Mouse (Mus musculus) gastrocnemius, adult 18-20 months (tissue): ENCODE data around the gene Suco. TPM values are rescaled to one million over a fixed set of nuclear protein-coding genes. Genes with fewer than 3 reads are reported as not detected.

Experiments used
- DNase-seq: peaks from one replicate; pipeline ENCODE4 v3.0.0; 2021; ENCODE audit warnings: low spot score
- total RNA-seq, 2 experiments: library from RNA; stranded (reverse); gene quantifications; 2 replicates each; pipeline ENCODE4 v1.2.3; 2021

Gene Suco
- total RNA-seq, 2 experiments from 2014 or later, result 9.3 to 9.4 TPM

DNA sequence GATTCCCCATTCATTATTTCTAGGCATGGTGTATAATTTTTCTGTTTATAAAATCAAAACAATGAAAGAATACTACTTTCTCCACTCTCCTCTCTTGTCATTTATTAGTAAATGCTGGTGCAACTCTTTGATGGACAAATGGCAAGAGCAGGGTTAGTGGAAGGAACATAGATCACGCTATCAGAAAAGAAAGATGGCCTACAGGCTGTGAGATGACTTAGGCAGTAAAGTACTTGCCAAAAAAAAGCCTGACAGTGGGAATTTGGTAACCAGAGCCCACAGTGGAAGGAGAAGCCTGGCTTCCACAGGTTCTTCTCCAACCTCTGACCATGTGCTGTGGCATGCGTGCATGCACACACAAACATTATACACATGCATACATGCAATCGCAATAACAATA is 18.5 kb upstream of the Suco start:
- DNase-seq, result no peak

DNA sequence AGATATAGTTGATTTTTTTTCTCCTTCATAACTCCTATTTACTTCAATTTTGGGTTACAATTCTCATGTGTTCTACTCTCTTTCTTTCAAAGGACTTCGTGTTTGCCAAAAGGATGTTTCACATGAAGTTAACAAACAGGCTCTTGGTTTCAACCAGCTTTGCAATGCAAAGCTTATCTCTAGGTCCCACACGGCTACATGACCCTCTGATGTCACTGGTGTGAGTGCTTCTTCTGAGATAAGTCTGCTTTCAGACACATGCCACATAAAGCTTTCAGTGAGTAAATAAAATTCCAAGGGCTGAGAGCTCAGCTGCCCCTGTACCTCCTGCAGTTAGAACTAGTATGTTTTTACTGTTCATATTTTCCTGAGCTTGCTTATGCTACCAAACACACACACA is 18.1 kb upstream of the Suco start:
- no peak for DNase-seq

GRCm38 (mm10) chr1:161894126-161894525 is 17.6 kb upstream of the Suco start:
- no peak for DNase-seq

GRCm38 (mm10) chr1:161888823-161889222 is 12.3 kb upstream of the Suco start:
- DNase-seq, result no peak

DNA sequence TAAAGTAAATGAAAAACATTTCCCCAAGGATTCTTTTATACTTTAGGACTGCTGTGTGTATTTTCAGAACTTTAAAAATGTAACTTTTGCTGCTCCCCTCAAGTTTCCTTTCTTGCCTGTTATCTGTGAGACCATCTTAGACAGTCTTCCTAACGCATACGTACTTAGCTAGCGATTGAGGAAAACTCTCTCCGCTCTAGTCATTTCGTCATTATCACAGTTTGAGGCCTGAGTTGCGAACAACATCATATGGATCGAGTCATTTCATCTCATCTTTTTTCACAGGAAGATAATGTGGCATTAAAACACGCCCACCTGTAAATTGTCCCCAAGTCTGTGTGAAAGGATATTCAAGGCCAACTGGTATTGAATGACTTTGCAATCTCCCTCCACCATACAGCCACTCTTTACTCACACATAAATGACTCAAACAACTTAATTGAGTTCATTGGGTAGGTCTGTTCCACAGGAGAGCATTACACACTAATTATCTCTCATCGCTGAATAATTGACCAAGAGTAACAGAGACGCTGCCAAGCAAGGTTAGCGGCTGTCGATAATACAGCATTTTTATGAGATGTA is 11.3 kb upstream of the Suco start:
- no peak for DNase-seq

DNA sequence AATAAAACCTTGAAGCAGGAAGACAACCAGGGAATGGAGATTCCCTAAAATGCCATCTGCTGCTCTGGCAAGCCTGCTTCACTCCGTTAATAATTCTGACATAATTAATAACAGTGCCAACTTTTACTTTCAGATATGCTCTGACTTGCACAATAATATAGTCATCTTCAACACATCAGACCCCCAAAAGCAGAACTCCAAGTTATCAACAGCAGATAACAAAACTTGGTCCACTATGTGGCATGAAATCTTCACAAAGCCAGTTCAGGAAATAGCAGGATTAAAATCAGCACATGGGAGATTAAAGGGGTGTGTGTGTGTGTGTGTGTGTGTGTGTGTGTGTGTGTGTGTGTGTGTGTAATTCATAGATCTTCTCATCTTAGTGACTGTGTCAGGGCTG is 9.3 kb upstream of the Suco start:
- DNase-seq, result no peak

DNA sequence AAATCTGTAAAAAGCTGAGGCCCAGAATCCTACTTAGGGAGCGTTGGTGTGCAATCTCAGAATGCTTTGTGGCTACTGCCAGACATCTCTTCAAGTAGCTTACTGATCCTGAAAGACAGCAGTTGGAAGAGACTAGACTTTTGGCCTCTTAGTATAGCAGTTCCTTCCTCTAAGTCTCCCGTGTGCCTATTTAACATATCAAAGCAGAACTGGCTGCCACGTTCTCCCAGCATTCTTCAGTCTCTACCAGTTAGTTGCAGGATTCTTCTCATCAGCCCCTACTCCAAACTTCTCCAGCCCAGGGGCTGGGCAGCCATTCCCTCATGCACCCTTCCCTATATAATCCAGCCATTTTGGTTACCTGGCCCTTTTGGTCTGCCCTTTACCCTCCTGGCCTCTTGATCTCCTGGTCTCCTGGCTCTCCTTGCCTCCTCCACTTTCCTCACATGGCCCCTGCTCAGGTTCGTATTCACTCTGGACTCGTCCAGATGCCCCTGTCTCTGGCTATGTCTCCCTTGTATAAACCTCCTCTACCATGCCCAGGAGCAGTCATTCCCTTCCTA is 1.2 kb upstream of the Suco start:
- DNase-seq, result no peak

DNA sequence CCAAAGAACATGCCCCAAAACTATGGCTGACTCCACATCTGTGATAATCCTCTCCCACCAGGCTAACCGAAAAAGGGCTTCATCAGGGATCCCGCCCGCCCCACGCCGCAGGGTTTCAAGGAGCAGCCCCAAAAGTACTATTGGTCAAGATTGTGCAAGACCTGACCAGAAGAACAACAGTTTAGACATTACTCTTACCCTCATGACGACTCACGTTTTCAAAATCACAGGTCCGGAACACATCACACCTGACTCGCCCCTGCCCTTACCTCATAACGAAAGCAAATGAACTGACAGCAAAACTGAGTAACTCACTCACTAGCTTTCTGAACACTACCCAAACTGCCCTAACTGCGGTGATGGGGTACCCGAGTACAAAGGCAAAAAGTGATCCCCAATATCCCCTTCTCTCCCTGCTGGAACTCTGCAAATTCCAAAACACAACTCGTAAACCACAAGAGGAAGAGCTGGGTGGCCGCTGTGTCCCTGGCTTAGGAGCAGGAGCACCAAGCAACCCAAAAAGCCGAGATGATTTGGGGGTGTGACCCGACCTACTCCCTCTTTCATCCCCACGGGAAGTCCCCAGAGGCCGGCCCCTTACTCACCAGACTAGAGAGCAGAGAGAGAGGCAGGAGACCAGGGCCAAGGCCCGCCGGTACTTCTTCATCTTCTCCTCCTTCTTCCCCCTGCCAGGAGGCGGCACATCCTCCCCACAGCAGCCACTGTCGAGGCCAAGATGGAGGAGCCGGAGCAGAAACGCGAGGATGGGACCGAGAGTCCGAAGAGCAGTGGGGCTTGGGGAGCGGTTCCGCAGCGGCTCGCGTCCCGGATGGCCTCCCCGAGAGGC is 553 bp downstream of the Suco start:
- DNase-seq, result no peak

DNA sequence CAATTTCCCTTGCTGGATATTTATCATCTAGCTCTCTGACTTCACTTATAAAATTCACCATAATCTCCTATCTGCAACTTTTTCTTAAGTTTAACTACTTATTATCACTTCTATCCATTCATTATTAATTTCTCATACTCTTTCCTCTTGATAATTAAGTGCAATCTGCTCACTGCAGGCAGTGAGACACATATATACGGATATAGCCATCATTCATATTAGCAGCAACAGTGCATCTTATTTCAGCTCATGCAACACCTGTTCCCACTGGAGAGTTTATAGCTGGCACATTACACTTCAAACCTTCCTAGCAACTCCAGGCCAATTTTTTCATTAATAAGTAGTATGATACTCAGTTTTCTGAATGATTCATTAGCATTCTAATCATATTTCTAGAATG is 7.1 kb downstream of the Suco start:
- DNase-seq, result no peak

DNA sequence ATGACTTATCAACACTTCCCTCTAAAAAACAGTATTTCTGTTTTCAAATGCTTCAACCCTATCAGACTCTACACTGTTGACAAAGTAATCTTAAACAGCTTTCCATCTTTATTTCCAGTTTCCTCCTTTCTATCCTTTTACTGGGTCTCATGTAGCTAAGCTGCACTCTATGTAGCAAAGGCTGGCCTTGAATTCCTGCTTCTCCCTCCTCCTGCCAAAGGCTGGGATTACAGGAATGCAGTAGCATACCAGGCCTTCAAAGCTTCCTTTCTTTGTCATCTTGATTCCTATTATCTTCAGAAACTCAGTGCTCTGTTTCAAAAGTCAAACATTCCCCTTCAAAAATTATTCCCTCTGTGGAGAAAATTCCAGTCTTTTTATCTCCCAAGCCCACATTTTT is 8.1 kb downstream of the Suco start:
- no peak for DNase-seq

- no peak for DNase-seq
Measured at GRCm38 (mm10) chr1:161863742-161864141, 12.7 kb downstream of the Suco start.

GRCm38 (mm10) chr1:161859248-161859647 is 17.2 kb downstream of the Suco start:
- DNase-seq, result no peak

DNA sequence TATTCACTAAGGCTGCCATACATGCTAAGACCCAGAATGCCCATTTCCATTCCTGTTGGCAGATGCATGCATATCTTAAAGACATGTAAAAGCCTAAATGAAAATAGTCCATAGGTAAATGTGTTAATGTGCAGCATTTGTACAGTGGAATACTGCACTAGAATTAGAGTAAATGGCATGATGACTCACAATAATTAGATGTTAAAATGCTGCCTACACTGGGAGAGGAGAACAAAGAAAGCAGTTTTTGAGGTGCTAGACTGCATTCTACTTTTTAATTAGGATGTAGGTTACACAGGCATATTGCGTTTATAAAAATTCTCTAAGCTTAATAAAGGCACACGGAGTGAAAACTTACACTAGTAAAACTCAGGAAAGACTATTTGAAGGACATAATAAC is 49.8 kb downstream of the Suco start:
- DNase-seq, result no peak

DNA sequence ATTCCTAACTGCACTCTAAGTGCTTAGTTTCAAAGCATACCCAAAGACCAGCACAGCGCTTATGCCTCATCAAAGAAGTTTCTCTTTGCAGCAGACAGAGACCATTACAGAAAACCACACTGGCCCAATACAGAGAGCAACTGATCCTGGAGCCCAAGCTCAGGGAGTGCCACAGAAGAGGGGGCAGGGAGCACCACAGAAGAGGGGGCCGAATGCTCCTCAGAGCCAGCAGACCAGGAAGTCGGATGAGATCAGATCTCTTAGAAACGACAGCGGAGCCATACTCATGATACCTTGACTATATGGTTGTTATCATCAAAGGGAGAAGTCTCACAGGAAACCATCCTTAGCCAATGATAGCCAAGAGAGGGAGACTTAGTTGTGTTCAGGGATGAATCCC is 67.1 kb downstream of the Suco start:
- no peak for DNase-seq

- DNase-seq, result no peak
Measured at GRCm38 (mm10) chr1:161808980-161809379, 67.5 kb downstream of the Suco start.

GRCm38 (mm10) chr1:161804541-161804971 is 71.9 kb downstream of the Suco start:
- no peak for DNase-seq

- DNase-seq, result no peak
Measured at GRCm38 (mm10) chr1:161801321-161801720, 75.2 kb downstream of the Suco start.

DNA sequence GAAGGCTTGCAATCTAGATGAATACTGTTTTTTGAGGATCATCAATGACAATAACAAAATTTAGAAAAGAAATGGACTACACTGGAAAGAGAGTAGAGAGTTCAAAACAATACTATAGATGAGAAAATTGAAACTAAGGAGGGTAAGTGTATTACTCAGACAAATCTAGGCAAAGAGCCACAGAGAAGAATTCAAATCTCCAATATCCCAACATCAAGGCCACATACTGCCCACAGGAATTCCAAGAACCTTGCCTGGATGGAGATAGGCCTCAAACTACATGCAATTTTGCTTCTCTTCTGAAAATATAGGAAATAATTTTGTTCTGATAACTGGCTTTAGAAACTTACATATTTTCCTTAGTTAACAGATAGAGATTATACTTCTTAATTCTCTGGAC is 76.2 kb downstream of the Suco start:
- DNase-seq, result no peak

- no peak for DNase-seq
Measured at GRCm38 (mm10) chr1:161799791-161800190, 76.7 kb downstream of the Suco start.

DNA sequence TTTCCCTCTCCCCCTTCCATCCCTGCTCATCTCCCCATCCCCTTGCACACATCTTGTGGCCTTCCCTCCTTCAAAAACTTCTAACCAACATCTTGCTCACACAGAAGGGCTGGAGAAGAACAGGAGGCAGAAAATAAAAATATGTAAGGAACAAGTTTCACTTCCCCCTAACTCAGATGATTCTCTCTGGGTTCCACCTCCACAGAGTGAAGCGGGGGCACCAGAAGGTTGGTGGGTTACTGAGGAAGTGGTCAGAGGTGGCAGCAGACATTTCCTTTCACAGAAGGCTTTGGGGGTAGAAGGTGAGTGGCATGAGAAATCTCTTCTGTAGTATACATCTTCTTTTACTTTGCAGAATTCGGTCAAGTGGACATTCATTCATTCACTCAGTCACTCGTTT is 77.6 kb downstream of the Suco start:
- no peak for DNase-seq

- DNase-seq, result no peak
Measured at GRCm38 (mm10) chr1:161794447-161795211, 81.9 kb downstream of the Suco start.

DNA sequence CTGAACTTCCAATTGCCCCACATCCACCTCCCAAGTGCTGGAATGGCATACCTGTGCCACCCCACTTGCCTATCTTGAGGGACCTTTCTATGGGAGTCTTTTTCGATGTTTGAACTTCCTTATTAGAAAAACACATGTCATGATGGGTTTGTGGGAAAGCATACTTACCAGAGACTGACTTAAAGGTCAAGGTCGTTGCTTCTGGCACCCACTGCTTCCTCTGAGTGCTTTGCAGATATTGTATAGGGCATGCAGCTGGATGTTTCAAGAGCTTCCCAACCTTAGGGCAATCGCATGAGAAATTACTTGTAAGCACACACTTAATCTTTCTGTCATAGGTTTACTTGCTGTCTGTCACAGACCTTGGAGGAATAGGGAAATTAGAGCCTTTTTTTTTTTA is 83.2 kb downstream of the Suco start:
- DNase-seq, result no peak
